Mouse (Mus musculus) intestine, embryonic 14.5 days (tissue): ENCODE measurements around the gene Amn1. TPM values are rescaled to one million over a fixed set of nuclear protein-coding genes. Genes with fewer than 3 reads are reported as not detected.
A peak's percentile ranks its signal among the peaks of the same experiment; 100 is the strongest.

Source experiments
- ATAC-seq: fragments of 200-750 bp; cut with Nextera tagmentation; replicated peaks from 2 replicates; pipeline ENCODE4 v1.8.0; 2017; ENCODE audit warnings: low read depth, moderate number of reproducible peaks, moderate TSS enrichment, moderate library complexity; ENCODE audit not compliant: low FRiP score, low TSS enrichment
- DNase-seq: peaks from one replicate; pipeline ENCODE4 v3.0.0-alpha.2; 2018; ENCODE audit warnings: low spot score
- H3K27ac ChIP-seq: fragments of 300-500 bp; sonication (generic); 2 replicates; pipeline ENCODE4 v1.5.1; 2014; ENCODE audit warnings: low read depth, mild to moderate bottlenecking, control low read depth
- H3K27me3 ChIP-seq: fragments of 300-500 bp; sonication (generic); replicated peaks from 2 replicates; pipeline ENCODE4 v1.6.1; 2014; ENCODE audit warnings: low read length, control low read depth; ENCODE audit not compliant: control insufficient read depth, insufficient read depth
- H3K36me3 ChIP-seq: fragments of 300-500 bp; sonication (generic); 2 replicates; pipeline ENCODE4 v1.6.1; 2014; ENCODE audit warnings: low read length, control low read depth; ENCODE audit not compliant: control insufficient read depth, insufficient read depth
- H3K4me1 ChIP-seq: fragments of 300-500 bp; sonication (generic); replicated peaks from 2 replicates; pipeline ENCODE4 v1.6.1; 2014; ENCODE audit warnings: low read length, control low read depth, mixed read lengths; ENCODE audit not compliant: control insufficient read depth, insufficient read depth
- H3K4me2 ChIP-seq: fragments of 300-500 bp; sonication (generic); 2 replicates; pipeline ENCODE4 v1.6.1; 2014; ENCODE audit warnings: low read length
- H3K4me3 ChIP-seq: fragments of 300-500 bp; sonication (generic); 2 replicates; pipeline ENCODE4 v1.5.1; 2014; ENCODE audit warnings: low read depth, low read length, control low read depth, mixed read lengths
- H3K9ac ChIP-seq: fragments of 300-500 bp; sonication (generic); 2 replicates; pipeline ENCODE4 v1.6.1; 2014; ENCODE audit warnings: mild to moderate bottlenecking, low read length
- H3K9me3 ChIP-seq: fragments of 300-500 bp; sonication (generic); 2 replicates; pipeline ENCODE4 v1.6.1; 2016; ENCODE audit warnings: low read length, control low read depth; ENCODE audit not compliant: control insufficient read depth
- WGBS: fragments of 180-500 bp; shearing (Covaris S2); extraction: QIAGEN DNeasy Blood & Tissue Kit; methylation state at CpG from one replicate; pipeline ENCODE4 v1.1.7; 2014; 5-methylcytosine and 5-hydroxymethylcytosine counted together
- polyA plus RNA-seq: library from polyadenylated mRNA; unstranded; fragments of >200 nt; fragmentation: Nextera tagmentation; extraction: Ambion mirVana; gene quantifications from 2 replicates; pipeline ENCODE4 v1.2.1, GENCODE M21; 2014

Gene Amn1
- polyA plus RNA-seq, 1 experiment from 2014 or later: 26.7 TPM

DNA sequence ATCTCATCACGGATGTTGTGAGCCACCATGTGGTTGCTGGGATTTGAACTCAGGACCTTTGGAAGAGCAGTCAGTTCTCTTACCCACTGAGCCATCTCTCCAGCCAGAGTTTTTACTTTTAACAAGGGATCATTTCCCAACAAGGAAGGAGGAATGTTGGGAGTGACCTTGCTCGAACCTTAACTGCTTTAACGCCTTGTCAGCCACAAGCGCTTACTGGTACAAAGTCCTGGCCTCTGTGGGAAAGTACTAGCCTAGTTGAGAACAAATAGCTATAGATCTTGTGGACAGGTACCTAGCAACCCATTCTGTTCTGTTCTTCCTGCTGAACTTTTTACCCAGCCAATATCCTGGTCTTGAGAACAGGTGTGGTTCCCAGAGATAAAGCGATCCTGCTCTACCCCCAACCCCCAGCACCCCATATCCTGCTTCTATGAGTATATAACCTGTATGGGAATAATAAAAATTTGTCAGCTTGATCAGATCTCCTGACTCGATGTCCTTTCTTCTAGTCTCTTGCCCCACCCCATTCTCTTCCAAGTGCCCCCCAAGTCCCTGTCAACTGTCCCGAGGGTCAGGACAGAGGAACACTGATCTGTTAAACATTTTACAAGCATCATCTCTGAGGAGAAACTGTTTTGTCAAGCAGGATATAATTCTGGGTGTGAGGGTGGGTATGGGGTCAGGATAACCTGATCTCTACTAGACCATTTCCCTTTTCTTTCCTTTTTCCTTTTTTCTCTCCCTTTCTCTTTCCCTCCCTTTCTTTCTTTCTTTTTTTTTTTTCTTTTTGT, 39.9 kb downstream of the Amn1 start:
- H3K4me3 ChIP-seq: no peak overlapping the region
- no peaks in the 10 kb centered on the region; the same call in 1 of the 2 replicates for H3K4me1 ChIP-seq
- H3K9ac ChIP-seq: no peak overlapping the region
- peak overlapping the region; percentile 51; the same call in 1 of the 2 replicates for H3K27ac ChIP-seq
- H3K36me3 ChIP-seq: peaks cover 25% of the 10 kb centered on the region; the same call in 1 of the 2 replicates
- ATAC-seq (peak; percentile 87), DNase-seq (no peak)
- H3K27me3 ChIP-seq: no peaks in the 10 kb centered on the region
- WGBS: 61% methylated on average over 7 of the region's 7 CpGs
- H3K9me3 ChIP-seq: no peaks in the 10 kb centered on the region
- H3K4me2 ChIP-seq: no peak overlapping the region

DNA sequence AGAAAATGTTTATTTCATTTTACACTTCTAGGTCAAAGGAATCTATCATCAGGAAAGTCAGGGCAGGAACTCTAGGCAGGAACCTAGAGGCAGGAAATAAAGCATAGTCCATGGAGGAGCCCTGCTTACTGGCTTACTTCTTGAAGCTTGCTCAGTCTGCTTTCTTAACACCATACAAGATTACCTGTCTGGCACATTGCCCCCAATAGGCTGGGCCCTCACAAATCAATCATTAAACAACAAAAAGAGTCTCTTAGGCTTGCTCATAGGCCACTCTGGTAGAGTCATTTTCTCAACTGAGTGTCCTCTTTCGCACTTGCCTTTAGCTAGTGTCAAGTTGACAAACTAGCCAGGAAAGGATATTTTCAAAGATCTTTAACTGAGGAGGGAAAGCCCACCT, 43.4 kb downstream of the Amn1 start:
- Histone ChIP-seq H3K4me2 (no peak overlapping the region), H3K4me1 (peaks cover 5% of the 10 kb centered on the region; the same call in 1 of the 2 replicates), H3K27me3 (no peaks in the 10 kb centered on the region), H3K4me3 (no peak overlapping the region), H3K36me3 (peaks cover 13% of the 10 kb centered on the region; the same call in 1 of the 2 replicates), H3K9me3 (no peaks in the 10 kb centered on the region), H3K27ac (no peak overlapping the region), H3K9ac (no peak overlapping the region)
- 97% methylated on average over 1 of the region's 1 CpGs for WGBS
- no peak for DNase-seq
- no peak for ATAC-seq

DNA sequence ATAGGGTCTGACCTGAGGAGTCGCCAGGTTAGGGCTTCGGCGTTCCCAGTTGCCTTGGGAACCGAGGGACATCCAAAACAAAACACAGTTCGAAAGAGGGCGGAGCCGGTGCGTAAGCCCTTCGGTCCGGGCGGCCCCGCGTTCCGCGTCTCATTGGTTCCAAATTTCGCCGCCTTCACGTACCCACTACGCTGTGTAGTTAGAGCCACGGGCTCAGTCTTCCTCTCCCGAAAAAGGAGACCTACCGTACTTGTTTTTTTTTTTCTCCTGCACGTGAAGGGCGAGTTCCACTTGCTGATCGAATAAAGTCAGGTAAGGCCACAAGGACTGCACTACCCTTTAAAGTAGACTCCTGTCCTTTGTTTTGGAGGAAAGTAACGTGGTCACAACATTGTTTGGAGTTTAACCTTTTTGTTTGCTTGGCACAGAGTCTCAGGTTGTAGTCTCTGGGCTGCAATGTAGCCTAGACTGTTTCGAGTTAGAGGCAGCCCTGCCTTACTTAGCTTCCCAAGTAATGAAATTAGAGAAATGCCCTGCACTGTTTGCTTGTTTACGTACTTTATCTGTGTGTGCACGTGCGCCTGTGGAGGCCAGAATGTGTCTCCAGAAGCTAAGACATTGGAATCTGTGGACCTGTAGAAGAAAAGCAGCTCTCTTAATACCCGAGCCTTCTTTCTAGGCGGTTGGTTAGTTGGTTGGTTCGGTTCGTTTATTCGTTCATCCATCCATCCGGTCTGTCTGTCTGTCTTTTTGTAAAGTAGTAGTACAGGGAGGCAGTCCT, 46.9 kb downstream of the Amn1 start:
- WGBS: 6% methylated on average over 36 of the region's 36 CpGs
- Histone ChIP-seq H3K4me3 (peak overlapping the region; percentile 58), H3K4me2 (peak overlapping the region; percentile 81), H3K36me3 (peaks cover 6% of the 10 kb centered on the region; the same call in 1 of the 2 replicates), H3K27ac (peak overlapping the region; percentile 70), H3K9me3 (no peaks in the 10 kb centered on the region), H3K4me1 (0 out of 2 replicates have a peak, but pooled peaks cover 5% of the 10 kb centered on the region), H3K27me3 (no peaks in the 10 kb centered on the region), H3K9ac (peak overlapping the region; percentile 68)
- peak; percentile 90 for DNase-seq
- peak; percentile 93 for ATAC-seq

DNA sequence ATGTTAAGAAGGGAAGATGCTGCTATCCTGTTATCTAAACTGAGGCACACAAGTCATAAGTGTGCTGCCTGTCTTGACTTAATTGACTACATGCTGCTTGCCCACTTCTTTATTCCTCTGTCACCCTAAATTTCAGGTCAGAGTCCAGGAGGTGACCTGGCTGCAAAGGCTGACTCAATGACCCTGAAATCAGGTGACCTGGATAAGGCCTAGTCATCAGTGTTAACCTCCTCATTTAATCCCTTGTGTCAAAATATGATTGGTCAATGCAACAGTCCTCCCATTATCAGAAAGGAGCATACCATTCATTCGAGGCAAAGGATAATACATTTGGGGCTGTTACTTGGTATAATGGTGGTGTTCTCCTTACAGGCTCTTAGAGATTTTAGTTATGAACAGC, 49.0 kb downstream of the Amn1 start, which contains the start of gene Etfbkmt:
TSS of gene Etfbkmt (plus strand) at position 379 of the 400 bp plus-strand sequence.
- no peaks in the 10 kb centered on the region for H3K9me3 ChIP-seq
- H3K27me3 ChIP-seq: no peaks in the 10 kb centered on the region
- peaks cover 10% of the 10 kb centered on the region for H3K4me1 ChIP-seq
- H3K4me2 ChIP-seq: no peak within 1 kb of the TSS
- WGBS: 77% methylated on average over 1 of the region's 1 CpGs
- no peak for DNase-seq
- no peak within 1 kb of the TSS for H3K9ac ChIP-seq
- H3K27ac ChIP-seq: 0 out of 2 replicates have a peak within 1 kb of the TSS, but pooled peaks have one; percentile 70
- peaks cover 6% of the 10 kb centered on the region; the same call in 1 of the 2 replicates for H3K36me3 ChIP-seq
- no peak within 1 kb of the TSS for H3K4me3 ChIP-seq
- ATAC-seq: no peak

DNA sequence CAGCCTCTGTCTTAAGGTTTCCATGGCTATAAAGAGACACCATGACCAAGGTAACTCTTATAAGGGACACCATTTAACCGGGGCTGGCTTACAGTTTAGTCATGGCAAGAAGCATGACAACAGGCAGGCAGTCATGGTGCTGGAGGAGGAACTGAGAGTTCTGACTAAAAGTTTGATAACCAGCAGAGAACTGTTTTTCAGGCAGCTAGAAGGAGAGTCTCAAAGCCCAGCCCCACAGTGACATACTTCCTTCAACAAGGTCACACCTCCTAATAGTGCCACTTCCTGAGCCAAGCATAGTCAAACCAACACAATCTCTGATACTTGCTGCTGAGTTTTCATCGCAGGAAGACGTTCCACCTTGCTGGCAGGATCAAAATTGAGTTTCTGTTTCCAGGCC, 49.5 kb downstream of the Amn1 start:
- Histone ChIP-seq H3K4me3 (no peak overlapping the region), H3K9ac (no peak overlapping the region), H3K27me3 (no peaks in the 10 kb centered on the region), H3K9me3 (no peaks in the 10 kb centered on the region), H3K4me1 (peaks cover 13% of the 10 kb centered on the region), H3K27ac (no peak overlapping the region), H3K4me2 (no peak overlapping the region), H3K36me3 (peaks cover 2% of the 10 kb centered on the region; the same call in 1 of the 2 replicates)
- DNase-seq (no peak), ATAC-seq (no peak)
- WGBS: 94% methylated on average over 3 of the region's 3 CpGs

DNA sequence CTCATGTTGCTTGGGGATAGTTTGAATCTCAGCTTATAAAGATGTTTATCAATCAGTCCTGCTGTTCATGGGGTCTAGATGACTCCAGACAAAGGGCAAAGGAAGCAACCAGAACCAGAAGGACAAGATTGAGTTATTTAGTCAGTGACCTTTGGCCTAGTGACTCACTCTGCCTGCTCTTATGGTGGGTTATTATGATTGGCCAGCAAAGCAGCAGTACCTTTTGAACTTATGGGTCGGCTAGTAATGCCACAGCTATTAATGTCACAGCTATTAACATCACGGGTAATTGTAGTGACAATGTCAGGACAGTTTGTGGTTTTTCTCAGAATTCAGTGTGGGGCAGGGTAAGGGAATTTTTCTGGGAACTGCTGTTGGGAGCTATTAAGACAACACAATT, 50.6 kb downstream of the Amn1 start:
- no peak overlapping the region for H3K4me3 ChIP-seq
- H3K4me1 ChIP-seq: peaks cover 13% of the 10 kb centered on the region
- H3K9ac ChIP-seq: no peak overlapping the region
- H3K27me3 ChIP-seq: no peaks in the 10 kb centered on the region
- DNase-seq: no peak
- H3K9me3 ChIP-seq: no peaks in the 10 kb centered on the region
- 48% methylated on average over 2 of the region's 2 CpGs for WGBS
- H3K4me2 ChIP-seq: no peak overlapping the region
- H3K36me3 ChIP-seq: no peaks in the 10 kb centered on the region
- H3K27ac ChIP-seq: no peak overlapping the region
- ATAC-seq: no peak

DNA sequence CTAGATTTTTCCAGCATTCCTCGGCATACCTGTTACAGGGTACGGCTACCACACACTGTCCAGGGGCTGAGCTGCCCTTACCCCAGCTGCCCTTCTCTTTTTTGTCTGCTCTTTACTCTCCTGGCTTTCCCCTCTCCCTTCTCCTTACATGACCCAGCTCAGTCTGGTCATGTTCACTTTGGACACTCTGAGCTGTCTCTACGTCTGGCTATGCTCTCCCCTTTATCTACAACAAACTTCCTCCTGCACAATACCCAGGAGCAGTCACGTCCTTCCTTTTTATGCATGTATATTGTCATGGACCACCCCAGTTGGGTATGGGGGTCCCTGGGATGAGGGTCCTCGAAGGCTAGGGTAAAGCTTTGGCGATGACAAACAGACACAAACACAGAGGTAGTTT, 52.9 kb downstream of the Amn1 start:
- Histone ChIP-seq H3K9me3 (no peaks in the 10 kb centered on the region), H3K4me3 (no peak overlapping the region), H3K4me2 (no peak overlapping the region), H3K27ac (no peak overlapping the region), H3K9ac (no peak overlapping the region), H3K27me3 (no peaks in the 10 kb centered on the region), H3K36me3 (no peaks in the 10 kb centered on the region), H3K4me1 (peaks cover 7% of the 10 kb centered on the region)
- ATAC-seq (no peak), DNase-seq (no peak)
- WGBS: 53% methylated on average over 6 of the region's 6 CpGs

DNA sequence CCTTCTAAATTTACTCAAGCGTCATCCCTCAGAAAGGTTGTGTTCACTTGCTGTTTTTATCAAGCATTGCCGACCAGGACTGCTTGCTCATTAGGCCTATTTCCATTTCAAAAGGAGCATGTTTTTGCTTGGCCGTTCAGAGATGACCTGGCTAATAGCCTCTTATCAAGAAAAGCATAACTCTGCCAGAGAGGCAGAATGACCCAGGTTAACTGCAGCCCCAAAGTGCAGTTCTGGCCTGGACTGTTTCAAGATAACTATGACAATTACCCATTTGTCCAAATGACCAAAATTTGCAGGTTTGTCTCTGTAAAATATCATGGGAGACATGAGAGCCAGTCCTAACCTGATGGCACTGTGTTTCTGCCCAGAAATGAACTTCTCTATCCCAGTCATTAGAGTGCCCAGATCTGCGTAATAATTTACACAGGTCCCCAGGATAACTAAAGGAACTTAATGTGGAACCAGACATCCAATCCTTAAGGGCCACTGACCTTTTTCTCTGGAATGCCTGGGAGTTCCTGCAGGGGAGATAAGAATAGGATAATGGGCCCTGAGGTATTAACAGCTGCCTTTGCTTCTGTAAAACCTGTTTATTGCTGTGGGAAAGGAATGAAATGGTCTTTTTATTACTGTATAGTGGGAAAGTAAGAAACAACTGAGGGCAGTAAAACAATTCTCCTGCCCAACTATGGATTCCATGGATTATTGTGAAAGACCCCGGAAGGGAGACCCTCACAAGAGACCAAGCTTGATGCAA, 53.9 kb downstream of the Amn1 start:
- DNase-seq (no peak), ATAC-seq (no peak)
- Histone ChIP-seq H3K36me3 (no peaks in the 10 kb centered on the region), H3K27me3 (no peaks in the 10 kb centered on the region), H3K4me3 (no peak overlapping the region), H3K27ac (no peak overlapping the region; the same call in 1 of the 2 replicates), H3K4me2 (no peak overlapping the region), H3K4me1 (peaks cover 7% of the 10 kb centered on the region), H3K9me3 (no peaks in the 10 kb centered on the region), H3K9ac (no peak overlapping the region)
- 12% methylated on average over 5 of the region's 5 CpGs for WGBS
